Mouse (Mus musculus) midbrain, embryonic 14.5 days (tissue): Measurements from ENCODE around the gene Paox. TPM values are rescaled to one million over a fixed set of nuclear protein-coding genes. Genes with fewer than 3 reads are reported as not detected.
A peak's percentile ranks its signal among the peaks of the same experiment; 100 is the strongest.

Experiments used
- ATAC-seq: fragments of 200-750 bp; cut with Nextera tagmentation; 2 replicates; pipeline ENCODE4 v1.8.0; 2017; ENCODE audit warnings: moderate number of reproducible peaks, moderate library complexity; ENCODE audit not compliant: low FRiP score, low TSS enrichment
- DNase-seq: peaks from one replicate; pipeline ENCODE4 v3.0.0-alpha.2; 2015
- H3K27ac ChIP-seq: fragments of 300-500 bp; sonication (generic); replicated peaks from 2 replicates; pipeline ENCODE4 v1.5.1; 2014; ENCODE audit warnings: mild to moderate bottlenecking, low read depth, low read length, moderate library complexity
- H3K27me3 ChIP-seq: fragments of 300-500 bp; sonication (generic); 2 replicates; pipeline ENCODE4 v1.6.1; 2014; ENCODE audit warnings: low read length, control low read depth, mixed read lengths; ENCODE audit not compliant: control insufficient read depth, insufficient read depth
- H3K36me3 ChIP-seq: fragments of 300-500 bp; sonication (generic); 2 replicates; pipeline ENCODE4 v1.6.1; 2014; ENCODE audit warnings: low read length, control low read depth; ENCODE audit not compliant: control insufficient read depth, insufficient read depth
- H3K4me1 ChIP-seq: fragments of 300-500 bp; sonication (generic); 2 replicates; pipeline ENCODE4 v1.6.1; 2014; ENCODE audit warnings: mild to moderate bottlenecking, antibody characterized with exemption, low read length, control low read depth; ENCODE audit not compliant: control insufficient read depth, insufficient read depth
- H3K4me2 ChIP-seq: fragments of 300-500 bp; sonication (generic); 2 replicates; pipeline ENCODE4 v1.6.1; 2014; ENCODE audit warnings: mild to moderate bottlenecking, low read length, moderate library complexity
- H3K4me3 ChIP-seq: fragments of 300-500 bp; sonication (generic); replicated peaks from 2 replicates; pipeline ENCODE4 v1.5.1; 2014; ENCODE audit warnings: low read depth, low read length
- H3K9ac ChIP-seq: fragments of 300-500 bp; sonication (generic); replicated peaks from 2 replicates; pipeline ENCODE4 v1.6.1; 2014; ENCODE audit warnings: mild to moderate bottlenecking, low read length, moderate library complexity
- H3K9me3 ChIP-seq: fragments of 300-500 bp; sonication (generic); 2 replicates; pipeline ENCODE4 v1.6.1; 2016; ENCODE audit warnings: low read length, control low read depth, mixed read lengths; ENCODE audit not compliant: control insufficient read depth
- WGBS: fragments of 180-500 bp; shearing (Covaris S2); extraction: QIAGEN DNeasy Blood & Tissue Kit; methylation state at CpG from one replicate; pipeline ENCODE4 v1.1.7; 2014; 5-methylcytosine and 5-hydroxymethylcytosine counted together
- polyA plus RNA-seq: library from polyadenylated mRNA; unstranded; fragments of >200 nt; fragmentation: Nextera tagmentation; extraction: Ambion mirVana; gene quantifications from 2 replicates; pipeline ENCODE4 v1.2.1, GENCODE M21; 2014

Gene Paox
- 5.5 and 6.7 TPM in 2 replicates for polyA plus RNA-seq

- H3K9me3 ChIP-seq = no peaks in the 10 kb centered on the region
- H3K27me3 ChIP-seq = no peaks in the 10 kb centered on the region
- peak; percentile 55 for ATAC-seq
- peak within 1 kb of the TSS; percentile 93 for H3K9ac ChIP-seq
- H3K36me3 ChIP-seq = peaks cover 22% of the 10 kb centered on the region
- H3K27ac ChIP-seq = peak within 1 kb of the TSS; percentile 83
- peaks cover 11% of the 10 kb centered on the region; the same call in 1 of the 2 replicates for H3K4me1 ChIP-seq
- peak within 1 kb of the TSS; percentile 70 for H3K4me3 ChIP-seq
- 5% methylated on average over 23 of the region's 23 CpGs for WGBS
- peak within 1 kb of the TSS; percentile 80 for H3K4me2 ChIP-seq
- peak; percentile 66 for DNase-seq
Observed at GRCm38 (mm10) chr7:140115583-140116328, at the start of gene Paox. Paox (plus strand) TSS chr7:140115799.

- no peak overlapping the region for H3K27ac ChIP-seq
- peaks cover 15% of the 10 kb centered on the region; the same call in 1 of the 2 replicates for H3K36me3 ChIP-seq
Observed at GRCm38 (mm10) chr7:140067397-140067796, 48.2 kb upstream of the Paox start.

GRCm38 (mm10) chr7:140070042-140070711 lies 45.4 kb upstream of the Paox start:
- no peaks in the 10 kb centered on the region for H3K4me1 ChIP-seq
- WGBS = 26% methylated on average over 39 of the region's 39 CpGs
- peak overlapping the region; percentile 12; the same call in 1 of the 2 replicates for H3K4me3 ChIP-seq
- ATAC-seq = no peak
- H3K27ac ChIP-seq = no peak overlapping the region
- no peak for DNase-seq
- H3K4me2 ChIP-seq = peak overlapping the region; percentile 12
- H3K9ac ChIP-seq = no peak overlapping the region
- H3K9me3 ChIP-seq = no peaks in the 10 kb centered on the region
- peaks cover 58% of the 10 kb centered on the region for H3K27me3 ChIP-seq
- H3K36me3 ChIP-seq = peaks cover 22% of the 10 kb centered on the region

More at GRCm38 (mm10) chr7:140067397-140067796, 48.2 kb upstream of the Paox start:
- WGBS = 72% methylated on average over 6 of the region's 6 CpGs
- DNase-seq (no peak), ATAC-seq (no peak)
- H3K4me1 ChIP-seq = no peaks in the 10 kb centered on the region
- no peak overlapping the region for H3K9ac ChIP-seq
- no peak overlapping the region for H3K4me2 ChIP-seq
- no peaks in the 10 kb centered on the region for H3K9me3 ChIP-seq
- H3K27me3 ChIP-seq = peaks cover 72% of the 10 kb centered on the region
- H3K4me3 ChIP-seq = no peak overlapping the region

GRCm38 (mm10) chr7:140077698-140078097 lies 37.9 kb upstream of the Paox start:
- WGBS = 77% methylated on average over 6 of the region's 6 CpGs
- Histone ChIP-seq H3K9me3 (no peaks in the 10 kb centered on the region), H3K4me2 (no peak overlapping the region), H3K27me3 (peaks cover 9% of the 10 kb centered on the region), H3K4me1 (peaks cover 18% of the 10 kb centered on the region), H3K9ac (no peak overlapping the region), H3K27ac (no peak overlapping the region), H3K36me3 (peaks cover 4% of the 10 kb centered on the region), H3K4me3 (no peak overlapping the region)
- ATAC-seq (no peak), DNase-seq (no peak)

GRCm38 (mm10) chr7:140078711-140079110 lies 36.9 kb upstream of the Paox start:
- Histone ChIP-seq H3K27me3 (no peaks in the 10 kb centered on the region), H3K9ac (no peak overlapping the region), H3K4me1 (peaks cover 18% of the 10 kb centered on the region), H3K4me3 (no peak overlapping the region), H3K9me3 (no peaks in the 10 kb centered on the region), H3K36me3 (no peaks in the 10 kb centered on the region), H3K27ac (no peak overlapping the region), H3K4me2 (peak overlapping the region; percentile 65; the same call in 1 of the 2 replicates)
- 3% methylated on average over 5 of the region's 5 CpGs for WGBS
- ATAC-seq = no peak
- DNase-seq = peak; percentile 89

- WGBS = 3% methylated on average over 24 of the region's 24 CpGs
- H3K4me2 ChIP-seq = peak overlapping the region; percentile 65
- peak; percentile 85 for ATAC-seq
Observed at GRCm38 (mm10) chr7:140080503-140081156, 35.0 kb upstream of the Paox start.

GRCm38 (mm10) chr7:140081408-140082241 lies 34.0 kb upstream of the Paox start:
- Histone ChIP-seq H3K9me3 (no peaks in the 10 kb centered on the region), H3K9ac (peak overlapping the region; percentile 71), H3K27me3 (no peaks in the 10 kb centered on the region), H3K4me3 (peak overlapping the region; percentile 54), H3K4me1 (peaks cover 18% of the 10 kb centered on the region), H3K27ac (peak overlapping the region; percentile 91), H3K4me2 (peak overlapping the region; percentile 65), H3K36me3 (no peaks in the 10 kb centered on the region)
- 8% methylated on average over 20 of the region's 20 CpGs for WGBS
- no peak for DNase-seq
- peak; percentile 19; the same call in 1 of the 2 replicates for ATAC-seq

More at GRCm38 (mm10) chr7:140080503-140081156, 35.0 kb upstream of the Paox start:
- peak overlapping the region; percentile 71 for H3K9ac ChIP-seq
- H3K27me3 ChIP-seq = no peaks in the 10 kb centered on the region
- peak; percentile 97 for DNase-seq
- peaks cover 18% of the 10 kb centered on the region for H3K4me1 ChIP-seq
- no peaks in the 10 kb centered on the region for H3K36me3 ChIP-seq
- H3K27ac ChIP-seq = peak overlapping the region; percentile 91
- H3K4me3 ChIP-seq = peak overlapping the region; percentile 54
- H3K9me3 ChIP-seq = no peaks in the 10 kb centered on the region

GRCm38 (mm10) chr7:140082242-140082678 lies 33.3 kb upstream of the Paox start, which contains the start of gene Caly:
Caly (minus strand) TSS chr7:140082548.
- H3K27ac ChIP-seq = peak within 1 kb of the TSS; percentile 91
- peak; percentile 86 for ATAC-seq
- peak within 1 kb of the TSS; percentile 54 for H3K4me3 ChIP-seq
- peaks cover 18% of the 10 kb centered on the region for H3K4me1 ChIP-seq
- DNase-seq = peak; percentile 96
- H3K9ac ChIP-seq = peak within 1 kb of the TSS; percentile 71
- H3K36me3 ChIP-seq = no peaks in the 10 kb centered on the region
- no peaks in the 10 kb centered on the region for H3K9me3 ChIP-seq
- H3K4me2 ChIP-seq = peak within 1 kb of the TSS; percentile 65
- 3% methylated on average over 18 of the region's 18 CpGs for WGBS
- H3K27me3 ChIP-seq = no peaks in the 10 kb centered on the region
